Mouse (Mus musculus) megakaryocyte-erythroid progenitor cell, adult 5-6 weeks (primary cell): Measurements from ENCODE around the gene Bcar3. TPM values are rescaled to one million over a fixed set of nuclear protein-coding genes. Genes with fewer than 3 reads are reported as not detected.

ENCODE experiments used
- ATAC-seq: replicated peaks from 2 replicates; pipeline ENCODE4 v1.8.0; 2016; ENCODE audit warnings: mild to moderate bottlenecking, inconsistent platforms; ENCODE audit not compliant: severe bottlenecking, poor library complexity, low FRiP score, low TSS enrichment
- total RNA-seq, 2 experiments: library from RNA; stranded (forward) in 1 of 2; stranded (reverse) in 1 of 2; fragments of 200-1000, 215-1000 nt in 1 of 2; fragments of >200 nt in 1 of 2; fragmentation: Nextera tagmentation in 1 of 2; gene quantifications; 2 replicates each; pipeline ENCODE4 v1.2.3; 2014 to 2017

The Bcar3 gene
- total RNA-seq, 2 experiments from 2014 or later, result not detected

DNA sequence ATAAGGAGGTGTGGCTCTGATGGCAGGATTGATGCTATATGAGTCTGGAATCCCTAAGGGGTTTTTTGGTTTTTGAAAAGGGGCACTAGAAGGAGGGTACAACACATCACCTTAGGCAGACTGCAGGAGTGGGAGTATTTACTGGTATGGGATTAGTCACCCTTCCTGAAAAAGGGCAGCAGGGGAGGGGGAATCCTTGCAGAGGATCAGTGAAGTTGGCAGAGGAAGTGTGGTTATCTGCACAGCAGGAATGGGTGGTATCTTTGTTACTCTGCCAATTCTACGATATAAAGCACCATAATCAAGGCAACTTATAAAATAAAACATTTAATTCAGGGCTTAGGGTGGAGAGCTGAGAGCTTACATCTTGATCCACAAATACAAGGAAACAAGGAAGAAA is 281.0 kb downstream of the Bcar3 start:
- ATAC-seq, result no peak

DNA sequence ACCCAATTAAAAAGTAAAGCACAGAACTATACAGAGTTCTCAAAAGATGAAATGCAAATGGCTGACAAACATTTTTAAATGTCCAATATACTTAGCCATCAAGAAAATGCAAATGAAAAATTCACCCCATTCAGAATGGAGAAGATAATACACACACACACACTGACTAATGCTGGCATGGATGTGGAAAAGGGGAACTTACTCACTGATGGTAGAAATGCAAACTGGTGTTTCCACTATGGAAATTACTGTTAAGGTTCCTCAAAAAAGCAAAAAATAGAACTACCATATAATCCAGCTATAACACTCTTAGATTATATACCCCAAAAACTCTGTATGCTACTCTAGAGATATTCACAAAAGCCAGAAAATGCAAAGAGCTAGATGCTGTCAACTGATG is 283.4 kb downstream of the Bcar3 start:
- ATAC-seq, result no peak

Other genes with a start within 250 kb of the Bcar3 start
- gene Abca4, start 249.7 kb upstream of the Bcar3 start, total RNA-seq (2014; fragmentation: Nextera tagmentation), result not detected in 2 replicates
- gene Abca4, start 249.7 kb upstream of the Bcar3 start, total RNA-seq (2017), result 0.15 TPM in 1 of 2 replicates, not detected in the other
- gene Gclm, start 48.6 kb upstream of the Bcar3 start, total RNA-seq (2014; fragmentation: Nextera tagmentation), result 293 and 359 TPM in 2 replicates
- gene Gclm, start 48.6 kb upstream of the Bcar3 start, total RNA-seq (2017), result 158 and 161 TPM in 2 replicates
- 87.8 and 97.9 TPM in 2 replicates for gene Dnttip2, start 19.7 kb upstream of the Bcar3 start, total RNA-seq (2014; fragmentation: Nextera tagmentation)
- gene Dnttip2, start 19.7 kb upstream of the Bcar3 start, total RNA-seq (2017), result 179 and 194 TPM in 2 replicates